Mouse (Mus musculus) forebrain, postnatal 0 days (tissue): ENCODE data around the gene Zyg11b. TPM values are rescaled to one million over a fixed set of nuclear protein-coding genes. Genes with fewer than 3 reads are reported as not detected.

Experiments
- ATAC-seq: fragments of 200-750 bp; cut with Nextera tagmentation; 2 replicates; pipeline ENCODE4 v1.8.0; 2017; ENCODE audit warnings: mild to moderate bottlenecking, moderate library complexity
- DNase-seq: peaks from one replicate; pipeline ENCODE4 v3.0.0-alpha.2; 2015
- H3K27ac ChIP-seq: fragments of 300-500 bp; sonication (generic); 2 replicates; pipeline ENCODE4 v1.5.1; 2014; ENCODE audit warnings: low read depth, mild to moderate bottlenecking, antibody characterized with exemption, low read length, moderate library complexity, mixed read lengths
- H3K27me3 ChIP-seq: fragments of 300-500 bp; sonication (generic); 2 replicates; pipeline ENCODE4 v1.6.1; 2014; ENCODE audit warnings: mild to moderate bottlenecking, low read length, mixed read lengths; ENCODE audit not compliant: insufficient read depth
- H3K36me3 ChIP-seq: fragments of 300-500 bp; sonication (generic); 2 replicates; pipeline ENCODE4 v1.6.1; 2014; ENCODE audit warnings: mild to moderate bottlenecking, moderate library complexity; ENCODE audit not compliant: insufficient read depth
- H3K4me1 ChIP-seq: fragments of 300-500 bp; sonication (generic); 2 replicates; pipeline ENCODE4 v1.6.1; 2014; ENCODE audit warnings: antibody characterized with exemption; ENCODE audit not compliant: insufficient read depth
- H3K4me2 ChIP-seq: fragments of 300-500 bp; sonication (generic); 2 replicates; pipeline ENCODE4 v1.6.1; 2014; ENCODE audit warnings: low read depth, mild to moderate bottlenecking, moderate library complexity
- H3K4me3 ChIP-seq: fragments of 300-500 bp; sonication (generic); 2 replicates; pipeline ENCODE4 v1.5.1; 2014; ENCODE audit warnings: low read depth, low read length, mixed read lengths
- H3K9ac ChIP-seq: fragments of 300-500 bp; sonication (generic); 2 replicates; pipeline ENCODE4 v1.6.1; 2014; ENCODE audit warnings: mild to moderate bottlenecking
- H3K9me3 ChIP-seq: fragments of 300-500 bp; sonication (generic); 2 replicates; pipeline ENCODE4 v1.6.1; 2016; ENCODE audit warnings: low read length
- CTCF ChIP-seq: sonication (generic); IDR thresholded peaks from 2 replicates; pipeline ENCODE4 v1.5.1; 2016; ENCODE audit warnings: antibody characterized with exemption, control low read depth, low read depth
- WGBS: fragments of 180-500 bp; shearing (Covaris S2); extraction: QIAGEN DNeasy Blood & Tissue Kit; methylation state at CpG from one replicate; pipeline ENCODE4 v1.1.7; 2014; 5-methylcytosine and 5-hydroxymethylcytosine counted together
- polyA plus RNA-seq: library from polyadenylated mRNA; unstranded; fragments of >200 nt; fragmentation: Nextera tagmentation; extraction: Ambion mirVana; gene quantifications from 2 replicates; pipeline ENCODE4 v1.2.1, GENCODE M21; 2015
- total RNA-seq: library from RNA; depleted of rRNA; stranded (reverse); fragments of >200 nt; gene quantifications from 2 replicates; pipeline ENCODE4 v1.2.3, GENCODE M21; 2014

Zyg11b gene
- total and polyA plus RNA-seq, 2 experiments from 2014 or later, result 23.8 to 151 TPM

GRCm38 (mm10) chr4:108225341-108225872 lies 75.5 kb downstream of the Zyg11b start:
- H3K9ac ChIP-seq, result no peak overlapping the region
- WGBS, result 73% methylated on average over 3 of the region's 3 CpGs
- DNase-seq, result no peak
- H3K4me2 ChIP-seq, result no peak overlapping the region
- H3K36me3 ChIP-seq, result no peaks in the 10 kb centered on the region
- TF ChIP-seq CTCF, result no peak
- no peak overlapping the region for H3K4me3 ChIP-seq
- H3K27ac ChIP-seq, result no peak overlapping the region
- no peaks in the 10 kb centered on the region for H3K27me3 ChIP-seq
- no peaks in the 10 kb centered on the region for H3K9me3 ChIP-seq
- no peak for ATAC-seq
- H3K4me1 ChIP-seq, result no peaks in the 10 kb centered on the region

DNA sequence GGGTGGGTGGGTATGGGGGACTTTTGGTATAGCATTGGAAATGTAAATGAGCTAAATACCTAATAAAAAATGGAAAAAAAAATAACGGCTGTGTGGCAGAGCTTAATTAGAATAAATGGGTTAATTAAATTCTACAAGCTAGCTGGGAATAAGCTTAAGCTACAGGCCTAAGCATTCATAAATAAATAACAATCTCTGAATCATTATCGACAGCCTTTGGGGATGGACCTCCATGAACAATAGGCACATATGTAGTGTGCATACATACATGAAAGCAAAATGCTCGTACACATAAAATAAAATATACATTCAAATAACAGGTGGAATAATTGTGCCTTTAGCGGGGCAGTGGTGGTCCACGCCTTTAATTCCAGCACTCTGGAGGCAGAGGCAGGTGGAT lies 78.4 kb downstream of the Zyg11b start:
- 73% methylated on average over 5 of the region's 5 CpGs for WGBS
- ATAC-seq, result no peak

GRCm38 (mm10) chr4:108219019-108219418 lies 81.9 kb downstream of the Zyg11b start:
- DNase-seq, result no peak
- TF ChIP-seq CTCF, result no peak
- Histone ChIP-seq H3K27me3 (peaks cover 26% of the 10 kb centered on the region; the same call in 1 of the 2 replicates), H3K9me3 (no peaks in the 10 kb centered on the region), H3K36me3 (no peaks in the 10 kb centered on the region), H3K4me3 (no peak overlapping the region), H3K4me1 (no peaks in the 10 kb centered on the region), H3K4me2 (no peak overlapping the region), H3K9ac (no peak overlapping the region), H3K27ac (no peak overlapping the region)
- no peak for ATAC-seq
- 12% methylated on average over 9 of the region's 9 CpGs for WGBS

More for the DNA sequence above, 78.4 kb downstream of the Zyg11b start:
- H3K9ac ChIP-seq, result no peak overlapping the region
- no peak for DNase-seq
- no peak overlapping the region for H3K4me2 ChIP-seq
- no peaks in the 10 kb centered on the region for H3K4me1 ChIP-seq
- H3K4me3 ChIP-seq, result no peak overlapping the region
- no peak overlapping the region for H3K27ac ChIP-seq
- TF ChIP-seq CTCF, result no peak
- peaks cover 16% of the 10 kb centered on the region; the same call in 1 of the 2 replicates for H3K27me3 ChIP-seq
- H3K9me3 ChIP-seq, result no peaks in the 10 kb centered on the region
- no peaks in the 10 kb centered on the region for H3K36me3 ChIP-seq

GRCm38 (mm10) chr4:108217332-108218179 lies 83.3 kb downstream of the Zyg11b start, which contains the start of gene Zyg11a:
Gene Zyg11a, minus strand, starts transcription at chr4:108218048.
- Histone ChIP-seq H3K4me1 (no peaks in the 10 kb centered on the region), H3K36me3 (no peaks in the 10 kb centered on the region), H3K4me3 (peak within 1 kb of the TSS; percentile 30), H3K9me3 (no peaks in the 10 kb centered on the region), H3K27ac (no peak within 1 kb of the TSS), H3K27me3 (peaks cover 26% of the 10 kb centered on the region; the same call in 1 of the 2 replicates), H3K9ac (0 out of 2 replicates have a peak within 1 kb of the TSS, but pooled peaks have one; percentile 3), H3K4me2 (peak within 1 kb of the TSS; percentile 38)
- DNase-seq, result no peak
- TF ChIP-seq CTCF, result no peak
- 1% methylated on average over 77 of the region's 107 CpGs for WGBS
- ATAC-seq, result no peak

DNA sequence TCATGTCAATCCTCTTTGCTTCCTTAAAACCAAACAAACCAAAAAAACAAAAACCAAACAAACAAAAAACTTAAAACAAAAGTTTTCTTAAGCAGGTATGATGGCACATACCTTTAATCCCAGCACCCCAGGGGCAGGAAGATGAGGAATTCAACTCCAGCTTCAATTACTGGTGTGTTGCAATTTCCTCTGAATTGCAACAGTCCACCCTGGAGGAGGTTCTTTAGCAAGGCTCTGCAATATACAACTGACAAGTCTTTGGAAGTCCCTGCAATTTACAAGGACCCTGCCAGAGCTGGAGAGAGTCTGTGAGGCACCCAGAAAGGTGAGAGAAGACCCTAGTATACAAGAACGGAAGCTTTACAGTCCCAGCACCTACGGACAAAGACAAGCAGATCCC lies 87.9 kb downstream of the Zyg11b start:
- H3K27me3 ChIP-seq, result peaks cover 13% of the 10 kb centered on the region; the same call in 1 of the 2 replicates
- H3K4me1 ChIP-seq, result no peaks in the 10 kb centered on the region
- H3K9ac ChIP-seq, result no peak overlapping the region
- no peak for DNase-seq
- no peak for TF ChIP-seq CTCF
- no peak overlapping the region for H3K27ac ChIP-seq
- H3K36me3 ChIP-seq, result no peaks in the 10 kb centered on the region
- 93% methylated on average over 2 of the region's 2 CpGs for WGBS
- H3K4me3 ChIP-seq, result no peak overlapping the region
- no peak overlapping the region for H3K4me2 ChIP-seq
- no peaks in the 10 kb centered on the region for H3K9me3 ChIP-seq
- ATAC-seq, result no peak

DNA sequence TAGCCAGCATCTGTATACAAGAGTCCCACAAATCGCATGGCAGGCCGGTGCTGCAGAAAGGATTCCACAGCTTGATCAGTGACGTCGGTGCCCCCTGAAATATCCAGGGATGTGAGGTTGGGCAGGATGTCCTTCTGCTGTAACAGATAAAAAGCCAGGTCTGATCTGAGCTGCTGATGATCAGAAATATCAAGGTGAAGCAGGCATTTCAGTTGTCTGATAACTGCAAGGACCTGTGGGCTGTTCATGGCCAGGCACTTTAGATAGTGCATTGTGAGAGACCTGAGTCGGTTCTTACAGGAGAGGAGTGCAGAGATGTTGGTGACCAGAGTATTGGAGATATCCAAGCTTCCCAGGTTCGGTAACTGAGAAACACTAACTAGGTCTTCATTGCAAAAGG lies 96.3 kb downstream of the Zyg11b start:
- Histone ChIP-seq H3K27me3 (no peaks in the 10 kb centered on the region), H3K36me3 (no peaks in the 10 kb centered on the region), H3K4me3 (no peak overlapping the region), H3K9ac (no peak overlapping the region), H3K9me3 (no peaks in the 10 kb centered on the region), H3K4me1 (no peaks in the 10 kb centered on the region), H3K4me2 (no peak overlapping the region), H3K27ac (no peak overlapping the region)
- 91% methylated on average over 6 of the region's 6 CpGs for WGBS
- DNase-seq (no peak), ATAC-seq (no peak)
- TF ChIP-seq CTCF, result no peak

- Histone ChIP-seq H3K9ac (no peak overlapping the region), H3K4me3 (no peak overlapping the region), H3K4me2 (no peak overlapping the region), H3K9me3 (no peaks in the 10 kb centered on the region), H3K27me3 (no peaks in the 10 kb centered on the region), H3K27ac (no peak overlapping the region), H3K36me3 (no peaks in the 10 kb centered on the region), H3K4me1 (no peaks in the 10 kb centered on the region)
- ATAC-seq (no peak), DNase-seq (no peak)
- WGBS, result 69% methylated on average over 2 of the region's 2 CpGs
- TF ChIP-seq CTCF, result no peak
These were observed 101.7 kb downstream of the Zyg11b start for GRCm38 (mm10) chr4:108199236-108199635.
